Comparison of ENCODE assay signal across 21 mouse cellular contexts in the genomic region with DNA sequence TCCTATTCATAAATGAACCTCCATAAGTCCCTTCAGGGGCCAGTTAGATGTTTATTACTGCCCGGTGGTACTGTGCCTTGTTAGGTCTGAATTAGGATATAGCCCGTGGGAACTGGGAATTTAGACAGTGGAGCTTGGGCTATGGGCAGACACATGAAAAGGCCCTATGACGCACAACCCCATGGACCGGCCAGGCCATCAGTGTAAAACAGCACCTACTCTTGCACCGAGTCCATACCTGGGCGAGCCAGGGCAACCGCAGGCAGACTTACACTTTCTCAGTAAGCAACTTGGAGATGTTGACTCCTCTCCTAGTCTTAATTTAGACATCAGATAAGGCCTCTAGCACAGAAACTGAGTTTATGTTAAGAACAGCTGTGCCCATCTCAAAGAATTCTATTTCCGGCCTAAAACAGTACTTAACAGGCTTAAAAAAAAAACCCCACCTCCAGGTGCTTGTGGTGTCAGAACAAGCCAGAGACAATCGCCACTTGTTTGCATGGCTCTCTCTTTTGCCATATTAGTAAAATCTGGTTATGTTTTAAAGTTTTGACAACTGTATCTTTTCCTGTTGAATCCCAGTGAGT.
DNase-seq lines count a peak whose midpoint lies in the region; ATAC-seq and TF ChIP-seq lines count a peak whose summit lies in the region.
"Had no signal": no experiment of that assay in that cellular context is flagged by ENCODE, and none has a peak within 500 bp of the region (broad histone marks: within the 10 kb centered on the region; RNA-seq: fewer than 3 reads in every experiment).

No protein-coding gene starts in this region.

- no peaks in the 10 kb centered on the region for H3K27me3 ChIP-seq in heart, postnatal 0 days (ENCODE audit: control insufficient read depth, insufficient read depth, low read length)
- no peaks in the 10 kb centered on the region for H3K27me3 ChIP-seq in CH12.LX (replicated peaks)
- H3K27me3 ChIP-seq: embryonic facial prominence, embryonic 12.5 days; forebrain, embryonic 13.5 days; hindbrain, embryonic 12.5 days had no signal

- no peaks in the 10 kb centered on the region for H3K9me3 ChIP-seq in heart, postnatal 0 days (replicated peaks; ENCODE audit: control insufficient read depth, low read length)
- H3K9me3 ChIP-seq in CH12.LX (replicated peaks; ENCODE audit: low read length): no peaks in the 10 kb centered on the region
- H3K9me3 ChIP-seq: embryonic facial prominence, embryonic 12.5 days; forebrain, embryonic 13.5 days; hindbrain, embryonic 12.5 days had no signal

- WGBS in heart, postnatal 0 days: 69% methylated on average over 9 of the region's 9 CpGs

- intact Hi-C loops in heart, postnatal 14 days (cut with DNase I): loop anchor here (5.0 to 10.0 kb wide), 5 partner anchors 120 to 1285 kb away; no protein-coding TSS in a partner anchor
- intact Hi-C loops in left cerebral cortex, postnatal 25 days (cut with DNase I): loop anchor here (5.0 kb wide), 3 partner anchors 125 to 645 kb away; no protein-coding TSS in a partner anchor

- no peak overlapping the region for H3K9ac ChIP-seq in heart, postnatal 0 days (replicated peaks; ENCODE audit: low read depth, low read length)
- H3K9ac ChIP-seq in CH12.LX (ENCODE audit: insufficient read depth, low read depth): no peak overlapping the region
- H3K9ac ChIP-seq: embryonic facial prominence, embryonic 12.5 days; forebrain, embryonic 13.5 days had no signal

- ATAC-seq in heart, postnatal 0 days (ENCODE audit: insufficient read depth, low read depth): no peak
- ATAC-seq: lung, postnatal 0 days had no signal

- no peak for TF ChIP-seq RAD21 in CH12.LX (IDR thresholded peaks at IDR 0.05; ENCODE audit: low read depth, low read length)

- H3K4me2 ChIP-seq in heart, postnatal 0 days (ENCODE audit: low read depth, low read length): no peak overlapping the region
- H3K4me2 ChIP-seq in CH12.LX (ENCODE audit: insufficient read depth, low read depth, poor library complexity, severe bottlenecking): peak overlapping the region; percentile 59
- H3K4me2 ChIP-seq: embryonic facial prominence, embryonic 12.5 days; forebrain, embryonic 13.5 days; hindbrain, embryonic 12.5 days had no signal

- no peak for TF ChIP-seq CTCF in heart, postnatal 0 days (IDR thresholded peaks at IDR 0.05; ENCODE audit: low read depth)
- no peak for TF ChIP-seq CTCF in CH12.LX (conservative IDR thresholded peaks at IDR 0.05 in 1 of 2, IDR thresholded peaks at IDR 0.05 in 1 of 2; ENCODE audit: low read depth in 2 of 2, low read length in 2 of 2)

- no peak for DNase-seq in heart, postnatal 0 days (ENCODE audit: low spot score)
- DNase-seq in heart, postnatal 14 days: no peak
- no peak for DNase-seq in CH12.LX (ENCODE audit: extremely low read depth)
- DNase-seq in natural killer cell, adult 2 months (ENCODE audit: low spot score in 2 of 2): peak; percentile 13 to 37
- peak; percentile 57 to 59 for DNase-seq in thymus, postnatal 36 days
- DNase-seq in left cerebral cortex, postnatal 25 days (ENCODE audit: low spot score in 2 of 2): no peak
- no peak for DNase-seq in B cell, adult 2 months
- DNase-seq in lung, postnatal 36 days: no peak
- DNase-seq: cerebellum, adult 9-10 months; gastrocnemius, postnatal 14 days; kidney, adult 2 months; kidney, postnatal 10 days; left cerebral cortex, postnatal 4 days; liver; retina, postnatal 1 day had no signal

- in situ Hi-C loops in CH12.LX (cut with MboI; ENCODE audit: low pct_ligation_motif_present, low pct_unique_long_range_greater_than_20kb, low sequenced_read_pairs): loop anchor here (10.0 to 25.0 kb wide), 3 partner anchors 128 to 1282 kb away; no protein-coding TSS in a partner anchor

- TF ChIP-seq POLR2A in CH12.LX (IDR thresholded peaks at IDR 0.05; ENCODE audit: low read depth, low read length): no peak

- no peak overlapping the region for H3K4me3 ChIP-seq in heart, postnatal 0 days (ENCODE audit: low read depth, low read length)
- no peak overlapping the region for H3K4me3 ChIP-seq in CH12.LX (replicated peaks in 1 of 3; ENCODE audit: low read depth in 2 of 3, low read length in 2 of 3, poor library complexity in 1 of 3)
- H3K4me3 ChIP-seq: embryonic facial prominence, embryonic 12.5 days; erythroblast, embryonic 14.5 days; forebrain, embryonic 13.5 days; hindbrain, embryonic 12.5 days; layer of hippocampus, adult 2 months had no signal

- H3K79me2 ChIP-seq in CH12.LX (replicated peaks; ENCODE audit: control insufficient read depth, extremely low read depth, insufficient read depth, poor library complexity, severe bottlenecking): no peaks in the 10 kb centered on the region

- H3K4me1 ChIP-seq in heart, postnatal 0 days (ENCODE audit: control insufficient read depth, insufficient read depth): peaks cover 12% of the 10 kb centered on the region
- peaks cover 18 to 36% of the 10 kb centered on the region in 2 experiments for H3K4me1 ChIP-seq in CH12.LX (ENCODE audit: control insufficient read depth in 1 of 2, insufficient read depth in 2 of 2)
- H3K4me1 ChIP-seq: embryonic facial prominence, embryonic 12.5 days; forebrain, embryonic 13.5 days; hindbrain, embryonic 12.5 days had no signal

- peak overlapping the region; percentile 48; the same call in 1 of the 2 replicates for H3K27ac ChIP-seq in heart, postnatal 0 days (ENCODE audit: low read depth)
- no peak overlapping the region for H3K27ac ChIP-seq in CH12.LX (ENCODE audit: insufficient read depth, low read depth)
- H3K27ac ChIP-seq: embryonic facial prominence, embryonic 12.5 days; forebrain, embryonic 13.5 days; hindbrain, embryonic 12.5 days; layer of hippocampus, adult 2 months had no signal

- H3K36me3 ChIP-seq in heart, postnatal 0 days (replicated peaks; ENCODE audit: control insufficient read depth, insufficient read depth, low read length): peaks cover 87% of the 10 kb centered on the region
- H3K36me3 ChIP-seq in CH12.LX (replicated peaks in 1 of 2; ENCODE audit: control insufficient read depth in 1 of 2, insufficient read depth in 1 of 2, low read length in 1 of 2): no peaks in the 10 kb centered on the region

- TF ChIP-seq EP300 in heart, postnatal 0 days (IDR thresholded peaks at IDR 0.05; ENCODE audit: low read depth): no peak
- peak; percentile 60 for TF ChIP-seq EP300 in CH12.LX (IDR thresholded peaks at IDR 0.05; ENCODE audit: low read length)

- dilution Hi-C loops in CH12.LX (cut with MboI; ENCODE audit: extremely low pct_ligation_motif_present, extremely low pct_unique_long_range_greater_than_20kb, low sequenced_read_pairs): no loop called here

TF ChIP-seq in CH12.LX, 34 proteins besides CTCF, POLR2A, EP300 and RAD21:
- TF ChIP-seq IRF4 (IDR thresholded peaks at IDR 0.05; ENCODE audit: low read depth, low read length) (peak; percentile 55; the same call in 1 of the 2 replicates), ZKSCAN1 (IDR thresholded peaks at IDR 0.05; ENCODE audit: borderline replicate concordance, low read depth, low read length) (no peak), JUN (IDR thresholded peaks at IDR 0.05; ENCODE audit: insufficient read depth, low read depth, low read length) (no peak), ZNF384 (IDR thresholded peaks at IDR 0.05; ENCODE audit: low read depth, low read length) (peak; percentile 83), PAX5 (IDR thresholded peaks at IDR 0.05; ENCODE audit: low read length) (no peak), SMC3 (IDR thresholded peaks at IDR 0.05; ENCODE audit: low read depth, low read length) (no peak), MYC (IDR thresholded peaks at IDR 0.05; ENCODE audit: low read depth, low read length) (0 out of 2 replicates have a peak, but pooled peaks have one; percentile 15), TCF12 (IDR thresholded peaks at IDR 0.05; ENCODE audit: low read depth, low read length) (peak; percentile 59; the same call in 1 of the 2 replicates), GABPA (IDR thresholded peaks at IDR 0.05; ENCODE audit: insufficient replicate concordance, low read depth, low read length) (no peak), MAX (IDR thresholded peaks at IDR 0.05; ENCODE audit: low read length) (no peak), ETS1 (conservative IDR thresholded peaks at IDR 0.05; ENCODE audit: low read depth, low read length) (peak; percentile 33; the same call in 1 of the 2 replicates), MXI1 (IDR thresholded peaks at IDR 0.05; ENCODE audit: low read depth, low read length) (no peak), HCFC1 (IDR thresholded peaks at IDR 0.05; ENCODE audit: low read depth, low read length) (no peak), MEF2A (IDR thresholded peaks at IDR 0.05; ENCODE audit: borderline replicate concordance, low read depth, low read length) (peak; percentile 86), POLR2AphosphoS2 (IDR thresholded peaks at IDR 0.05; ENCODE audit: low read depth, low read length) (no peak)

Comparison
In these comparisons a context has a peak if more than half of its experiments do, and no peak if none do; other contexts are left out.
1. DNase-seq: peak in natural killer cell, adult 2 months (2 of 2) and thymus, postnatal 36 days (2 of 2); none in heart, postnatal 0 days (single experiment), heart, postnatal 14 days (0 of 2), CH12.LX (single experiment), left cerebral cortex, postnatal 25 days (0 of 2), B cell, adult 2 months (0 of 2) and lung, postnatal 36 days (single experiment).